Mouse (Mus musculus) heart, embryonic 15.5 days (tissue): ENCODE measurements around the gene Sdk1. TPM values are rescaled to one million over a fixed set of nuclear protein-coding genes. Genes with fewer than 3 reads are reported as not detected.

Experiments
- ATAC-seq: fragments of 200-750 bp; cut with Nextera tagmentation; replicated peaks from 2 replicates; pipeline ENCODE4 v1.8.0; 2017; ENCODE audit warnings: low read depth, moderate TSS enrichment; ENCODE audit not compliant: insufficient number of reproducible peaks, insufficient read depth, low FRiP score
- H3K27ac ChIP-seq: fragments of 300-500 bp; sonication (generic); 2 replicates; pipeline ENCODE4 v1.5.1; 2015; ENCODE audit warnings: mild to moderate bottlenecking, inconsistent platforms
- H3K27me3 ChIP-seq: fragments of 300-500 bp; sonication (generic); 2 replicates; pipeline ENCODE4 v1.6.1; 2015; ENCODE audit warnings: inconsistent platforms
- H3K36me3 ChIP-seq: fragments of 300-500 bp; sonication (generic); 2 replicates; pipeline ENCODE4 v1.6.1; 2015; ENCODE audit warnings: mild to moderate bottlenecking, inconsistent platforms
- H3K4me1 ChIP-seq: fragments of 300-500 bp; sonication (generic); replicated peaks from 2 replicates; pipeline ENCODE4 v1.6.1; 2015; ENCODE audit warnings: inconsistent platforms
- H3K4me2 ChIP-seq: fragments of 300-500 bp; sonication (generic); 2 replicates; pipeline ENCODE4 v1.6.1; 2015; ENCODE audit warnings: inconsistent platforms, mild to moderate bottlenecking, moderate library complexity
- H3K4me3 ChIP-seq: fragments of 300-500 bp; sonication (generic); 2 replicates; pipeline ENCODE4 v1.5.1; 2015; ENCODE audit warnings: mild to moderate bottlenecking, inconsistent platforms
- H3K9ac ChIP-seq: fragments of 300-500 bp; sonication (generic); 2 replicates; pipeline ENCODE4 v1.6.1; 2015; ENCODE audit warnings: mild to moderate bottlenecking, inconsistent platforms
- H3K9me3 ChIP-seq: fragments of 300-500 bp; sonication (generic); replicated peaks from 2 replicates; pipeline ENCODE4 v1.6.1; 2016; ENCODE audit warnings: inconsistent platforms
- WGBS: fragments of 180-500 bp; shearing (Covaris S2); methylation state at CpG from one replicate; pipeline ENCODE4 v1.1.7; 2015; ENCODE audit warnings: mixed read lengths; 5-methylcytosine and 5-hydroxymethylcytosine counted together
- polyA plus RNA-seq: library from polyadenylated mRNA; unstranded; fragments of >200 nt; fragmentation: Nextera tagmentation; extraction: Ambion mirVana; gene quantifications from 2 replicates; pipeline ENCODE4 v1.2.1, GENCODE M21; 2015

Gene Sdk1
- polyA plus RNA-seq, 1 experiment from 2014 or later = 1.5 TPM

GRCm38 (mm10) chr5:141952708-141953490 lies 711.6 kb downstream of the Sdk1 start:
- H3K9ac ChIP-seq = no peak overlapping the region
- H3K9me3 ChIP-seq = no peaks in the 10 kb centered on the region
- no peak for ATAC-seq
- no peak overlapping the region for H3K27ac ChIP-seq
- 81% methylated on average over 7 of the region's 7 CpGs for WGBS
- H3K27me3 ChIP-seq = no peaks in the 10 kb centered on the region
- H3K36me3 ChIP-seq = no peaks in the 10 kb centered on the region
- no peak overlapping the region for H3K4me2 ChIP-seq
- H3K4me3 ChIP-seq = no peak overlapping the region
- H3K4me1 ChIP-seq = no peaks in the 10 kb centered on the region

- Histone ChIP-seq H3K9me3 (no peaks in the 10 kb centered on the region), H3K4me1 (no peaks in the 10 kb centered on the region), H3K36me3 (no peaks in the 10 kb centered on the region), H3K9ac (no peak overlapping the region), H3K4me2 (no peak overlapping the region), H3K27ac (no peak overlapping the region), H3K4me3 (no peak overlapping the region), H3K27me3 (no peaks in the 10 kb centered on the region)
- no peak for ATAC-seq
Observed at GRCm38 (mm10) chr5:141971071-141971470, 729.8 kb downstream of the Sdk1 start.

- ATAC-seq = no peak
- Histone ChIP-seq H3K9me3 (no peaks in the 10 kb centered on the region), H3K9ac (no peak overlapping the region), H3K27me3 (no peaks in the 10 kb centered on the region), H3K36me3 (no peaks in the 10 kb centered on the region), H3K27ac (no peak overlapping the region), H3K4me3 (no peak overlapping the region), H3K4me1 (no peaks in the 10 kb centered on the region), H3K4me2 (no peak overlapping the region)
Observed at GRCm38 (mm10) chr5:141979511-141979910, 738.2 kb downstream of the Sdk1 start.

GRCm38 (mm10) chr5:141980746-141981145 lies 739.5 kb downstream of the Sdk1 start:
- no peaks in the 10 kb centered on the region for H3K4me1 ChIP-seq
- H3K9ac ChIP-seq = no peak overlapping the region
- WGBS = 70% methylated on average over 6 of the region's 6 CpGs
- no peak for ATAC-seq
- no peaks in the 10 kb centered on the region for H3K27me3 ChIP-seq
- H3K4me2 ChIP-seq = no peak overlapping the region
- H3K4me3 ChIP-seq = no peak overlapping the region
- no peaks in the 10 kb centered on the region for H3K36me3 ChIP-seq
- no peak overlapping the region for H3K27ac ChIP-seq
- no peaks in the 10 kb centered on the region for H3K9me3 ChIP-seq

GRCm38 (mm10) chr5:141984322-141984721 lies 743.0 kb downstream of the Sdk1 start:
- H3K9ac ChIP-seq = no peak overlapping the region
- WGBS = 82% methylated on average over 4 of the region's 4 CpGs
- no peak overlapping the region for H3K4me3 ChIP-seq
- no peak for ATAC-seq
- H3K4me2 ChIP-seq = no peak overlapping the region
- H3K9me3 ChIP-seq = no peaks in the 10 kb centered on the region
- H3K36me3 ChIP-seq = no peaks in the 10 kb centered on the region
- H3K27me3 ChIP-seq = no peaks in the 10 kb centered on the region
- no peak overlapping the region for H3K27ac ChIP-seq
- H3K4me1 ChIP-seq = no peaks in the 10 kb centered on the region

GRCm38 (mm10) chr5:141985003-141985402 lies 743.7 kb downstream of the Sdk1 start:
- Histone ChIP-seq H3K9me3 (no peaks in the 10 kb centered on the region), H3K4me1 (no peaks in the 10 kb centered on the region), H3K27ac (no peak overlapping the region), H3K36me3 (no peaks in the 10 kb centered on the region), H3K4me3 (no peak overlapping the region), H3K4me2 (no peak overlapping the region), H3K9ac (no peak overlapping the region), H3K27me3 (no peaks in the 10 kb centered on the region)
- 8% methylated on average over 8 of the region's 8 CpGs for WGBS
- ATAC-seq = no peak

GRCm38 (mm10) chr5:141985551-141985950 lies 744.3 kb downstream of the Sdk1 start:
- 81% methylated on average over 4 of the region's 4 CpGs for WGBS
- H3K27ac ChIP-seq = no peak overlapping the region
- no peak overlapping the region for H3K4me3 ChIP-seq
- no peak overlapping the region for H3K4me2 ChIP-seq
- ATAC-seq = no peak
- no peak overlapping the region for H3K9ac ChIP-seq
- H3K27me3 ChIP-seq = no peaks in the 10 kb centered on the region
- H3K9me3 ChIP-seq = no peaks in the 10 kb centered on the region
- H3K36me3 ChIP-seq = no peaks in the 10 kb centered on the region
- H3K4me1 ChIP-seq = no peaks in the 10 kb centered on the region

GRCm38 (mm10) chr5:141987287-141987799 lies 746.1 kb downstream of the Sdk1 start:
- 19% methylated on average over 1 of the region's 1 CpGs for WGBS
- Histone ChIP-seq H3K4me2 (no peak overlapping the region), H3K36me3 (no peaks in the 10 kb centered on the region), H3K9me3 (no peaks in the 10 kb centered on the region), H3K27me3 (no peaks in the 10 kb centered on the region), H3K4me3 (no peak overlapping the region), H3K4me1 (no peaks in the 10 kb centered on the region), H3K9ac (no peak overlapping the region), H3K27ac (no peak overlapping the region)
- no peak for ATAC-seq

GRCm38 (mm10) chr5:141988685-141989084 lies 747.4 kb downstream of the Sdk1 start:
- Histone ChIP-seq H3K36me3 (no peaks in the 10 kb centered on the region), H3K27me3 (no peaks in the 10 kb centered on the region), H3K4me2 (no peak overlapping the region), H3K4me1 (no peaks in the 10 kb centered on the region), H3K9me3 (no peaks in the 10 kb centered on the region), H3K4me3 (no peak overlapping the region), H3K9ac (no peak overlapping the region), H3K27ac (no peak overlapping the region)
- WGBS = 56% methylated on average over 5 of the region's 5 CpGs
- no peak for ATAC-seq

- 92% methylated on average over 3 of the region's 3 CpGs for WGBS
- Histone ChIP-seq H3K27ac (no peak overlapping the region), H3K9me3 (no peaks in the 10 kb centered on the region), H3K4me1 (no peaks in the 10 kb centered on the region), H3K4me3 (no peak overlapping the region), H3K36me3 (no peaks in the 10 kb centered on the region), H3K4me2 (no peak overlapping the region), H3K9ac (no peak overlapping the region), H3K27me3 (no peaks in the 10 kb centered on the region)
- no peak for ATAC-seq
Observed at GRCm38 (mm10) chr5:141994192-141994591, 752.9 kb downstream of the Sdk1 start.

GRCm38 (mm10) chr5:142000247-142000646 lies 759.0 kb downstream of the Sdk1 start:
- 93% methylated on average over 1 of the region's 1 CpGs for WGBS

GRCm38 (mm10) chr5:142001131-142001530 lies 759.8 kb downstream of the Sdk1 start:
- no peak for ATAC-seq
- no peak overlapping the region for H3K4me2 ChIP-seq
- H3K27ac ChIP-seq = no peak overlapping the region
- H3K4me3 ChIP-seq = no peak overlapping the region
- no peaks in the 10 kb centered on the region for H3K27me3 ChIP-seq
- no peak overlapping the region for H3K9ac ChIP-seq
- H3K4me1 ChIP-seq = no peaks in the 10 kb centered on the region
- peaks cover 5% of the 10 kb centered on the region; the same call in 1 of the 2 replicates for H3K9me3 ChIP-seq
- 54% methylated on average over 6 of the region's 6 CpGs for WGBS
- peaks cover 6% of the 10 kb centered on the region for H3K36me3 ChIP-seq

More at GRCm38 (mm10) chr5:142000247-142000646, 759.0 kb downstream of the Sdk1 start:
- Histone ChIP-seq H3K9me3 (peaks cover 5% of the 10 kb centered on the region; the same call in 1 of the 2 replicates), H3K4me3 (no peak overlapping the region), H3K9ac (no peak overlapping the region), H3K4me2 (no peak overlapping the region), H3K27ac (no peak overlapping the region), H3K4me1 (no peaks in the 10 kb centered on the region), H3K36me3 (peaks cover 6% of the 10 kb centered on the region), H3K27me3 (no peaks in the 10 kb centered on the region)
- no peak for ATAC-seq
